Mouse (Mus musculus) CH12F3 (cell line): ENCODE measurements around the gene Il10rb.

Experiments used
- in situ Hi-C: fragments of 300-500 bp; cut with MboI; formaldehyde crosslinking; loops from 2 replicates; pipeline ENCODE4 v1.14.3; 2020; ENCODE audit warnings: low sequenced_read_pairs

Il10rb gene

GRCm38 (mm10) chr16:91380151-91380550 lies 25.8 kb upstream of the Il10rb start:
- in situ Hi-C loops = no loop called here

DNA sequence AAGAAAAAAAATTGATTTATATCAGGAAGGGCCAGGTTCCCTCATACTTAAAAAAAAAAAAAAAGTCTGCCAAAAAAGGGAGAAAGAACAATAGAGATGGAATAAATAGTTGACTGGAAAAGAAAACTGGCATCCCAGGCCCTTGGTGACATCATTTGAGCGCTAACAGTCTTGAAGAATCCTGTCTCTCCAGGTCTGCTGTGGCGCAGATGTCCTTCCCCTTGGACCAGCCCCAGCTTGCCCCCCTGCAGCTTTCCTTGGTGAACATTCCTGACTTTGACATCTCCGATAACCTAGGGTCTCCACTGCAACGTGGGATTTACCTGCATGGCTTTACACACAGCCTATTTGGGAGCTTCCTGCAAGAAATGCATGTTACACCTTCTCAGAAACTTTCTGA lies 24.4 kb upstream of the Il10rb start:
- in situ Hi-C loops = no loop called here

DNA sequence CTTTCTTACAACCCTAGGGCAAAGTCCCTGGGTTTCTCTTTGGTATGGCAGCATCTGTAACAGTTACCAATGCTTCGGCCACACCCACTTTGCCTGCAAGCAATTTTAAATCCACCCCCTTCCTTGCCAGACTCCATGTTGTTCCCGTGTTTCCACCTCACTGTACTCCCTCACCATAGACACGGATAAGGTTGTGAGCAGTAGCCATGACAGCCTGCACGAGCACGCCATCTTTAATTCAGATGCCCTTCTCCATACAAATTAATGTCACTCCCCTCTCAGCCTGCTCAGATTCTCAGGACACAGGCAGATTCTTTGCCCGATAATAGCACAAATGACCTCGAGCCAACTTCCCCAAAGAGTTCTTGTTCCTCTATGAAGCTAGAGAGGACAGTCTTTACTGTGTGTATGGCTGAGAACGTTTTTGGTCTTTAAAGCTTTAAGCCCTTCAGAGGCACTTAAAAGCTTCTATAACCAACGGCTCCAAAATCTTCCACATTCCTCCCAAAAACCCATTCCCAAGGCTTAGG lies 23.6 kb upstream of the Il10rb start:
- in situ Hi-C loops = no loop called here

DNA sequence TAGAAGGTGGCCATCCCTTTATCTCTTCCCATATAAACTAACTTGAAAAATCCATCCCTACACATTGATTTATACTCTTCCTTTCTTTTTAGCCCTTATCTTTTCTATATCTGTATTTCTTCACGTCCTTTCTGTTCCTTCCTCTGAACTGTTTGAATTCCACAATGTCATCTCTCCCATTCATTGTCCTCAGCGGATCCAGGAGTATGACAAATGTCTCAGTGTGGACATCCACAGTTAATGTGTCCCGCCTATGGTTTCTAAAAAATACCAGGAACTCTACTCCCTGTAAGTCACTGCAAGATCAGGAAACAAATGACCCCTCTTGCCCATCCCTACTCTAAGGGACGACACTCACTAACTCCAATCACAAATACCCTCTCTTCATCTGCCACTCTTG lies 21.7 kb upstream of the Il10rb start:
- in situ Hi-C loops = no loop called here

GRCm38 (mm10) chr16:91385621-91386020 lies 20.3 kb upstream of the Il10rb start:
- in situ Hi-C loops = no loop called here

DNA sequence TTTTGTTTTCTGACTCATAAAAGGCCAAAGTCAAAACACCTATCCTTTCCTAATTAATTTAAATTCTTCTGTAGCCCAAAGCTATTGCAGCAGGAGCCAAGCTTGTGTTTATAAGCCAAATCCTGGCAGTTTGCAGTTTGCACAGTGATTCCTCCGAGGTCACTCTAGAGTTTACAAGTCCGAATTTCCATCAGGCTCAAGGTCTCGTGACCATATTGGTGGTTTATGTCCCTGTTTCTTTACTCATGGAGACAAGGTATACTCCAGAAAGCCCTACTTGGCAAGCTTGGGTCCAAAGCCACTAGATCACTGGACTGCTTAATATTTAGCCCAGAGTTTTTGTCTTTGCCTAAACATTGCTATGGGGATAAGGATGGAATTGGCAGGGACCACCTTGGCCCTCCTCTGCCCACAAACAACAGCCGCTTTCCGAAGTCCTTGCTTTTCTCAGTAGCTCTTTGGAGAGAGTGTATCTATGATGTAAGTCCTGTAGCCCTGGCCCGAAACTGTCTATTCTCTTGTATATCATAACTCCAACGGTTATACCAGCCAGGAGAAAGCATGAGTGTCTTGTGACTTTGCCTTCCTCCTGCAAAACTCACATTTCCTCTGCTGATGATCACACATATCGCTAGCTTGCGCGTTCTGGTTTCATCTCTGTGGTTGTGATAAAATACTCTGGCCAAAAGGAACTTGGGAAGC lies 19.4 kb upstream of the Il10rb start:
- in situ Hi-C loops = no loop called here

DNA sequence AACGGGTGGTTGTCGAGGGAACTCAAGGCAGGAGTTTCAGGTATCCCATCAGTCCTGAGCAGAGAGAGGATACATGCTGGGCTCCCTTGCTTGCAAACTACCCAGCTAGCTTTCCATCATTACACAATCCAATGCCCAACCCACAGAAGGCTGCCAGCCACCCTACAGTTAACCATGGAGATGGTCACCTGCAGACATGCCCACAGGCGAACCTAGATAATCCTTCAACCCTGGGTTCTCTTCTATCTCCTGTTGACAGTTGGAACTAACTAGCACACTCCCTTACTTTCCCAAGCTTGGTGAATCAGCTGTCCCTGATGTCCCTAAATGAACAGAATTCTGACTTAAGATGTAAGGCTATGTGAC lies 18.9 kb upstream of the Il10rb start:
- in situ Hi-C loops = no loop called here

DNA sequence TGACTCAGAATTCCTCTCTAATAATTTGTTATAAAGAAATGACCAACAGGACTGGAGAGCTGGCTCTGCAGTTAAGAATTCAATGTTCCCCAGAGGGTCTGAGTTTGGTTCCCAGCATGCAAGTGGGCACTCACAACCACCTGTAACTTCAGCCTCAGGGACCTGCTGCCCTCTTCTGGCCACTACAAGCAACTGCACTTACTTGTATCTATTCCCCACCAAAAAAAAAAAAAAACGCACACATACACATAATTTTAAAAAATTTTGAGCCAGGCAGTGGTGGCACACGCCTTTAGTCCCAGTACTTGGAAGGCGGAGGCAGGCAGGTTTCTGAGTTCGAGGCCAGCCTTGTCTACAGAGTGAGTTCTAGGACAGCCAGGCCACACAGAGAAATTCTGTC lies 15.9 kb upstream of the Il10rb start:
- in situ Hi-C loops = no loop called here

DNA sequence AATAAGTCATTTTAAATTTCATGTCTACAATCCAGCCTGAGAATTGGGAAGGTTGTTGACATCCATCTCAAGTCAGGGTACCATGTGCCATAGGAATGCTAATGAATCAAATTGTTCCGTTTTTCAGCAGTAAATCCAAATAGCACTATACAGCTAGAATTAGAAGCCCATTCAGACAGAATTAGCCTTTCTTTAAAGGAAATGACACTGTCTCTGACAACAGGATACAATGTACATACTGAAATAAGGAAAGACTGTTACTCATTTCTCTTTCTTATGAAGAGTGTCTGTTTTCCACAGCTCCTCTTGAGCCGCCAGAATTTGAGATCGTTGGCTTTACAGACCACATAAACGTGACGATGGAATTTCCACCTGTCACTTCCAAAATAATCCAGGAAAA lies 14.5 kb upstream of the Il10rb start, which contains the start of gene Gm21970:
Gene Gm21970, plus strand, starts transcription at position 301 of the 400 bp plus-strand sequence.
- in situ Hi-C loops = no loop called here

GRCm38 (mm10) chr16:91394826-91395410 lies 11.0 kb upstream of the Il10rb start:
- in situ Hi-C loops = no loop called here

DNA sequence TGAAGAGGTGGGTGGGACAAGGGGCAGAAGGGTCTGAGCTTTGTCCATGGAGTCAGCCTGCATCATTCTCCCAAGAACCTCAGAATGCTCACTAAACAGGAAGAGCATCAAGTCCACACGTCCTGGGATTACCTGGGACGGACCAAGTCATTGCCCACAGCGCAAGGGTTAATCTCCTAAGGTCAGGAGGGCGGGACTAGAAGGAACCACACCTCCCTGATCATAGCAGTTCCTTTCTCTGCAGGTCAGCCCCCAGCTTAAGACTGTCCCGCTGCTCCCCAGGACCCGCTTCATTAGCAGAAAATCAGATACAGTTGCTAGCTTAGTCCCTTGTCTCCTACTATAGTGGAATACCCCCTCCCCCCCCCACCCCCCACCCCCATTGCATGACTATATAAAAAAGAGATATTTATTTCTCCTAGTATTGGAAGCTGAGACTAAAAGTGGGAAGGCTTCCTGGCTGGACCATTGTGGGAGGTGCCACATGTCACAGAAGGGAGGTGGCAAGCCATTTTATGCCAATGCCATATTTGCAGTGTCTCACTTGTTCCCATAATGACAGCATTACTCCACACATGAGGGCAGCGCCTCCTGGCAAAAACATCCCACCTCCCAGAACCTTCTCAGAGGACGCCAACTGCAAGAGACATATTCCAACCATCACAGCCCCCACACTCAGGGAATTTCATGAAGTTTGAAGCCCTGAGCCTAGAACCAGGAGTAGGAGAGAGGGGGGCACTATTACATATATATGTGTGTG lies 10.2 kb upstream of the Il10rb start:
- in situ Hi-C loops = no loop called here

- in situ Hi-C loops = no loop called here
Observed at GRCm38 (mm10) chr16:91396844-91397537, 9.0 kb upstream of the Il10rb start.

DNA sequence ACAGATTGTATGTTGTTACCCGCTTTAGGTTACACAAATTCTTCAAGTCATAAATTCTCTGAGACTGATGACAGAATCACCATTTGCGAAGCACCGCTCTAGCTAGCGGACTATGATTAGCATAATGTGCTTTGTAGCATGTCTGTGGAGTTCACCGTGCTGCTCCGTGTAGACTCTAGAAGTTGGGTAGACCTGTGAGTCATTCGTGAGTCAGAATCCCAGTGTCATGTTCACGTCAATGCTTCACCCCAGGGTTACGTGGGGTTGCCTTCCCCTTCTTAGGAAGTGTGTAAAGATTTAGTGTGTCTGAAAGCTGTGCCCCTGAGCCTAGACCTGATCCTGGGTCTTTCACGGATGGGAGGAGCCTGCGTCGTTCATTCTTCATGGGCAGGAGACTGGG lies 7.9 kb upstream of the Il10rb start:
- in situ Hi-C loops = no loop called here

GRCm38 (mm10) chr16:91398944-91399343 lies 7.0 kb upstream of the Il10rb start:
- in situ Hi-C loops = no loop called here

DNA sequence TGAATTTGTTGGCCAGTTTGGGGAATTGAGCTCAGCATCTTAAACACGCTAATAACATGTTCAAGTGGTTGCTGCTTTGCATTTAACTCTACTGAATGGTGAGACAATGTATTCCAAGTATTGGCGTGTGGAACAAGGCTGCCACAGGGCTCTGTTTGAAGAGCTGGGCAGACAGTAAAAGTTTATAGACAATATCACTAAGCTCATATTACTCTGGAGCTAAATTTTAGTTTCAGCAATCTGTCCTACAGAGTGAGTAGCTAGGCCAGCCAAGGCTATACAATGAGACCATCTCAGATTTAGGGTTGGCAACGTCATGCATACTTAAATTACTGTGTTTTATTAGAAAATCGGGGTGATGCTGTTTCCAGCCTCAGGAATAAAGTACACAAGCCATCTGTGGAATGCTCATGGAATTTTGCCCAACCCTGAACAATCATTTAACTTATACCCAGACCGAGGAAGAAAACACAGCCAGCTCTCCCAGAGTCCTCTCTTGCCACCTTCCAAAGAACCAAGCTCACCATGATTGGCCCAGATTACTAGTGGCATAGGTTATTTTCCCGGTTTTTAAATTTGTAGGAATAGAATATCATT lies 4.3 kb upstream of the Il10rb start:
- in situ Hi-C loops = no loop called here

GRCm38 (mm10) chr16:91403784-91404183 lies 2.2 kb upstream of the Il10rb start:
- in situ Hi-C loops = no loop called here

DNA sequence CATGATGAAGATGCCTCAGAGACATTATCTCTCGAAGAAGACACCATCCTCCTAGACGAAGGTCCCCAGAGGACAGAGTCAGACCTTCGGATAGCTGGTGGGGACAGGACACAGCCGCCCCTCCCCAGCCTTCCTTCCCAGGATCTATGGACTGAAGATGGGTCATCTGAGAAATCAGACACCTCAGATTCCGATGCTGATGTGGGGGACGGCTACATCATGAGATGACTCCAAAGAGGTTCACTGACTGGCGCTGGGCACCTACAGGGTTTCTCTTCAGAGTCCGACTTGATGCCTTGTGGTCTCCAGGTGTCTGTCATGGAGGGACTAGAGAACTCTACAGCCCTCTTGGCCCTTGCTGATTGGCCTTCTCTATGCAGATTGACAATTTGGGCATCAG lies 1.8 kb upstream of the Il10rb start:
- in situ Hi-C loops = no loop called here

- in situ Hi-C loops = no loop called here
Observed at GRCm38 (mm10) chr16:91404828-91405577, 961 bp upstream of the Il10rb start.

GRCm38 (mm10) chr16:91406585-91407220 lies 739 bp downstream of the Il10rb start:
- in situ Hi-C loops = no loop called here
